Mouse (Mus musculus): ENCODE measurements around the gene Btg1. TPM values are rescaled to one million over a fixed set of nuclear protein-coding genes. Genes with fewer than 3 reads are reported as not detected.

Btg1 gene
- total RNA-seq, 2 experiments from 2014 or later: 12.1 to 13.9 TPM

GRCm38 (mm10) chr10:96662976-96663375 lies 46.2 kb downstream of the Btg1 start:
- DNase-seq (ENCODE audit: low spot score): no peak

- no peak for DNase-seq (ENCODE audit: low spot score)
Observed at GRCm38 (mm10) chr10:96663739-96664430, 47.1 kb downstream of the Btg1 start.
